Mouse (Mus musculus) liver, postnatal 0 days (tissue): ENCODE data around the gene Pde11a. TPM values are rescaled to one million over a fixed set of nuclear protein-coding genes. Genes with fewer than 3 reads are reported as not detected.

Experiments used
- ATAC-seq: fragments of 200-750 bp; cut with Nextera tagmentation; 2 replicates; pipeline ENCODE4 v1.8.0; 2017; ENCODE audit warnings: mild to moderate bottlenecking, moderate library complexity
- DNase-seq: peaks from one replicate; pipeline ENCODE4 v3.0.0-alpha.2; 2016
- H3K27ac ChIP-seq: fragments of 300-500 bp; sonication (generic); 2 replicates; pipeline ENCODE4 v1.5.1; 2014; ENCODE audit warnings: antibody characterized with exemption, moderate library complexity, mild to moderate bottlenecking, low read depth
- H3K27me3 ChIP-seq: fragments of 300-500 bp; sonication (generic); 2 replicates; pipeline ENCODE4 v1.6.1; 2014; ENCODE audit warnings: low read length, control low read depth, mixed read lengths; ENCODE audit not compliant: insufficient read depth
- H3K36me3 ChIP-seq: fragments of 300-500 bp; sonication (generic); replicated peaks from 2 replicates; pipeline ENCODE4 v1.6.1; 2014; ENCODE audit warnings: mild to moderate bottlenecking, control low read depth, low read length, moderate library complexity, mixed read lengths; ENCODE audit not compliant: insufficient read depth
- H3K4me1 ChIP-seq: fragments of 300-500 bp; sonication (generic); 2 replicates; pipeline ENCODE4 v1.6.1; 2014; ENCODE audit warnings: antibody characterized with exemption, mild to moderate bottlenecking, control low read depth; ENCODE audit not compliant: insufficient read depth
- H3K4me2 ChIP-seq: fragments of 300-500 bp; sonication (generic); 2 replicates; pipeline ENCODE4 v1.6.1; 2014; ENCODE audit warnings: low read depth, mild to moderate bottlenecking, low read length, moderate library complexity, mixed read lengths
- H3K4me3 ChIP-seq: fragments of 300-500 bp; sonication (generic); 2 replicates; pipeline ENCODE4 v1.5.1; 2014; ENCODE audit warnings: low read depth, low read length
- H3K9ac ChIP-seq: fragments of 300-500 bp; sonication (generic); replicated peaks from 2 replicates; pipeline ENCODE4 v1.6.1; 2014; ENCODE audit warnings: mild to moderate bottlenecking, moderate library complexity
- H3K9me3 ChIP-seq: fragments of 300-500 bp; sonication (generic); 2 replicates; pipeline ENCODE4 v1.6.1; 2016; ENCODE audit warnings: mild to moderate bottlenecking, control low read depth, low read length, mixed read lengths
- CTCF ChIP-seq: sonication (generic); IDR thresholded peaks from 2 replicates; pipeline ENCODE4 v1.5.1; 2016; ENCODE audit warnings: antibody characterized with exemption, low read depth
- EP300 ChIP-seq: IDR thresholded peaks from 2 replicates; pipeline ENCODE4 v1.6.1; 2016; ENCODE audit warnings: antibody characterized with exemption, low read depth, mild to moderate bottlenecking
- WGBS: fragments of 180-500 bp; shearing (Covaris S2); extraction: QIAGEN DNeasy Blood & Tissue Kit; methylation state at CpG from one replicate; pipeline ENCODE4 v1.1.7; 2014; ENCODE audit not compliant: insufficient replicate concordance; 5-methylcytosine and 5-hydroxymethylcytosine counted together
- microRNA-seq: library from miRNA; unstranded; fragments of <30 nt; microRNA quantifications from one replicate; pipeline ENCODE4, GENCODE M21; 2016
- polyA plus RNA-seq: library from polyadenylated mRNA; unstranded; fragments of >200 nt; fragmentation: Nextera tagmentation; extraction: Ambion mirVana; gene quantifications from 2 replicates; pipeline ENCODE4 v1.2.1, GENCODE M21; 2015

Gene Pde11a
- polyA plus RNA-seq, 1 experiment from 2014 or later: 0.06 TPM

DNA sequence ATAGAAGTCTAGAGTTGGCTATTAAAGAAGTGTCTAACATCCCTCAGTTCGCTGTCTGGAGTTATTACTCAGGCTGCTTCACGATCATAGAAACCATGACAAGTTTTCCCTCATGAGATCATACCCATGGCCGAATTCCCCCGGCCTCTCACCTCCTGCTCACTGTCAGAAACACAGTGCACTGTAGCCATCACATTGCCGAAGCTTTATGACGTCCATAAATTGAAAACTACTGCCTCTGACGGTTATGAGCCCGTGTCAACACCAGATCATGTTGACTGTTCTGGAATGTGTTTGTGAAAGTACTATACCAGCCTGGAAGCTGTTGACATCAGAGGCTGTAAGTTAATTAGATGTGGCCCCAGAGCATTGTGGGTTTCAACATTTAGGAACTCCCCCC is 387.9 kb downstream of the Pde11a start:
- Histone ChIP-seq H3K27me3 (no peaks in the 10 kb centered on the region), H3K4me1 (no peaks in the 10 kb centered on the region), H3K9me3 (no peaks in the 10 kb centered on the region), H3K36me3 (no peaks in the 10 kb centered on the region), H3K4me3 (no peak overlapping the region), H3K9ac (no peak overlapping the region), H3K27ac (no peak overlapping the region), H3K4me2 (no peak overlapping the region)
- no peak for ATAC-seq
- 81% methylated on average over 8 of the region's 8 CpGs for WGBS
- DNase-seq: no peak
- TF ChIP-seq CTCF (no peak), EP300 (no peak)

Small RNA genes within 50 kb of the gene (microRNA-seq; reads per million reads assigned to microRNA genes)
- gene Gm44337: not detected

Other genes with a start within 250 kb of the Pde11a start
- not detected in 2 replicates for gene Cyct, start 21.7 kb upstream of the Pde11a start, polyA plus RNA-seq
- gene Rbm45, start 31.2 kb upstream of the Pde11a start, polyA plus RNA-seq: 4.4 and 6.3 TPM in 2 replicates
- gene Osbpl6, start 67.7 kb upstream of the Pde11a start, polyA plus RNA-seq: 0.23 and 0.27 TPM in 2 replicates